Mouse (Mus musculus) cerebellum, adult 2 months (tissue): ENCODE measurements at regions not wholly inside any gene's neighbourhood (a gene's known extent, or its start where the extent isn't known, plus 50 kb on each side); places are given as distances from the start of the nearest gene placed in this dataset.

Experiments
- CTCF ChIP-seq: fragments of 200-500 bp; IDR thresholded peaks from 2 replicates; pipeline ENCODE4 v1.5.1; 2011; ENCODE audit warnings: low read depth, mild to moderate bottlenecking, control low read depth, low read length, moderate library complexity, borderline replicate concordance; ENCODE audit not compliant: insufficient read depth
- POLR2A ChIP-seq: fragments of 200-500 bp; IDR thresholded peaks from 2 replicates; pipeline ENCODE4 v1.6.1; 2011; ENCODE audit warnings: low read length, control low read depth, borderline replicate concordance; ENCODE audit not compliant: insufficient read depth

DNA sequence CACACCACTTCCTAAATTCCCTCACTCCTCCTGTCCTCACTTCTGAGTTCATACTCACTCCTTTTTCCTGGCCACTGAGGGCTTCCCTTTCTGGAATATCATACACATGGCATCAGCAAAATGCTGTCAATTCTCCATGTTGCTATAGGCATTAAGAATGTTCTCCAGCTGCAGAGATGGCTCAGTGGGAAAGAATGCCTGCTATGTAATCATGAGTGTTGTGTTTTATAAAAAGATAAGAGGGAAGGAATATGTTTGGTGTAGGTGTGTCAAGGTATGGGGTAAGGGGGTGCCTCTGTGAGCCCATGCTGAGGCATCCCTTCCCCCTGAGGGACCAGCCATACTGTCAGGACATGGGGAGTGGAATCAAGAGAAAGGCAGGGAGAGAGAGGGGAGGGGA lies 207.6 kb downstream of the Phlda1 start:
- TF ChIP-seq CTCF = no peak
- no peak for TF ChIP-seq POLR2A
